Mouse (Mus musculus) cerebellum, adult 11-12 months (tissue): ENCODE measurements at regions not wholly inside any gene's neighbourhood (a gene's known extent, or its start where the extent isn't known, plus 50 kb on each side); places are given as distances from the start of the nearest gene placed in this dataset.

Experiments used
- DNase-seq: peaks from one replicate; pipeline ENCODE4 v3.0.0; 2022

- DNase-seq = peak; percentile 10
Observed at GRCm38 (mm10) chr16:93246825-93247224, 357.0 kb downstream of the Setd4 start.

GRCm38 (mm10) chr16:93245738-93246137, 358.1 kb downstream of the Setd4 start:
- no peak for DNase-seq

- DNase-seq = no peak
Observed at GRCm38 (mm10) chr16:93238898-93239297, 365.0 kb downstream of the Setd4 start.

GRCm38 (mm10) chr16:93238326-93238725, 365.5 kb downstream of the Setd4 start:
- DNase-seq = no peak

GRCm38 (mm10) chr16:93225644-93226043, 378.2 kb downstream of the Setd4 start:
- no peak for DNase-seq

GRCm38 (mm10) chr16:93225196-93225595, 378.7 kb downstream of the Setd4 start:
- DNase-seq = no peak

GRCm38 (mm10) chr16:93219731-93220130, 384.1 kb downstream of the Setd4 start:
- DNase-seq = no peak

GRCm38 (mm10) chr16:93218402-93218801, 385.5 kb downstream of the Setd4 start:
- DNase-seq = no peak

- DNase-seq = no peak
Observed at GRCm38 (mm10) chr16:93217600-93218226, 386.1 kb downstream of the Setd4 start.

GRCm38 (mm10) chr16:93215630-93216029, 388.2 kb downstream of the Setd4 start:
- no peak for DNase-seq

GRCm38 (mm10) chr16:93213618-93214017, 387.7 kb upstream of the Runx1 start:
- DNase-seq = no peak

- no peak for DNase-seq
Observed at GRCm38 (mm10) chr16:93207675-93208074, 381.7 kb upstream of the Runx1 start.

GRCm38 (mm10) chr16:93207217-93207616, 381.3 kb upstream of the Runx1 start:
- DNase-seq = no peak

GRCm38 (mm10) chr16:93206325-93206724, 380.4 kb upstream of the Runx1 start:
- DNase-seq = no peak

GRCm38 (mm10) chr16:93204601-93205000, 378.7 kb upstream of the Runx1 start:
- no peak for DNase-seq

- DNase-seq = no peak
Observed at GRCm38 (mm10) chr16:93202591-93202990, 376.6 kb upstream of the Runx1 start.

- no peak for DNase-seq
Observed at GRCm38 (mm10) chr16:93197300-93197699, 371.4 kb upstream of the Runx1 start.

- no peak for DNase-seq
Observed at GRCm38 (mm10) chr16:93193921-93194481, 368.1 kb upstream of the Runx1 start.

GRCm38 (mm10) chr16:93193263-93193662, 367.3 kb upstream of the Runx1 start:
- no peak for DNase-seq

GRCm38 (mm10) chr16:93192651-93193173, 366.8 kb upstream of the Runx1 start:
- DNase-seq = no peak

GRCm38 (mm10) chr16:93191174-93191573, 365.2 kb upstream of the Runx1 start:
- no peak for DNase-seq

- DNase-seq = no peak
Observed at GRCm38 (mm10) chr16:93190301-93190700, 364.4 kb upstream of the Runx1 start.

- DNase-seq = no peak
Observed at GRCm38 (mm10) chr16:93189875-93190274, 363.9 kb upstream of the Runx1 start.

GRCm38 (mm10) chr16:93189412-93189811, 363.5 kb upstream of the Runx1 start:
- no peak for DNase-seq

GRCm38 (mm10) chr16:93186554-93186953, 360.6 kb upstream of the Runx1 start:
- DNase-seq = no peak
